Comparison of ENCODE assay signal across 24 mouse cellular contexts in genomic region chr5:78535308-78535707, GRCm38 (mm10).
"Had no signal": no experiment of that assay in that cellular context is flagged by ENCODE, and none has a peak within 500 bp of the region (broad histone marks: within the 10 kb centered on the region; RNA-seq: fewer than 3 reads in every experiment).

No protein-coding gene starts in this region.

- H3K4me2 ChIP-seq: heart, embryonic 12.5 days; hindbrain, embryonic 13.5 days; hindbrain, embryonic 15.5 days; limb, embryonic 13.5 days; limb, embryonic 15.5 days; liver, embryonic 11.5 days; liver, embryonic 13.5 days had no signal

- H3K4me3 ChIP-seq: gastrocnemius, adult 2 months; heart, embryonic 10.5 days; heart, embryonic 12.5 days; hindbrain, embryonic 13.5 days; hindbrain, embryonic 15.5 days; layer of hippocampus, adult 2 months; limb, embryonic 13.5 days; limb, embryonic 15.5 days; liver, embryonic 13.5 days had no signal

- ATAC-seq: hindbrain, postnatal 0 days; intestine, postnatal 0 days had no signal

- H3K27ac ChIP-seq: gastrocnemius, adult 2 months; heart, embryonic 10.5 days; hindbrain, embryonic 13.5 days; hindbrain, embryonic 15.5 days; hindbrain, postnatal 0 days; layer of hippocampus, adult 2 months; limb, embryonic 13.5 days; limb, embryonic 15.5 days; liver, embryonic 13.5 days had no signal

- DNase-seq: gastrocnemius, adult 2 months; gastrocnemius, postnatal 10 days; gastrocnemius, postnatal 25 days; heart, adult 18-20 months; heart, postnatal 10 days; heart, postnatal 4 days; kidney, adult 18-20 months; kidney, adult 8-10 months; kidney, postnatal 10 days; kidney, postnatal 25 days; kidney, postnatal 4 days; layer of hippocampus, postnatal 36 days; left cerebral cortex, postnatal 4 days; liver, embryonic 13.5 days had no signal

- H3K9me3 ChIP-seq: heart, embryonic 10.5 days; hindbrain, embryonic 13.5 days; hindbrain, embryonic 15.5 days; limb, embryonic 13.5 days; limb, embryonic 15.5 days; liver, embryonic 13.5 days had no signal

- H3K27me3 ChIP-seq: heart, embryonic 12.5 days; hindbrain, embryonic 13.5 days; hindbrain, embryonic 15.5 days; limb, embryonic 13.5 days; limb, embryonic 15.5 days; liver, embryonic 13.5 days had no signal

- H3K9ac ChIP-seq: heart, embryonic 12.5 days; hindbrain, embryonic 13.5 days; hindbrain, embryonic 15.5 days; limb, embryonic 13.5 days; limb, embryonic 15.5 days; liver, embryonic 13.5 days had no signal

- H3K36me3 ChIP-seq: heart, embryonic 10.5 days; heart, embryonic 12.5 days; hindbrain, embryonic 13.5 days; hindbrain, embryonic 15.5 days; limb, embryonic 13.5 days; limb, embryonic 15.5 days; liver, embryonic 13.5 days had no signal

- H3K4me1 ChIP-seq: heart, embryonic 10.5 days; heart, embryonic 12.5 days; hindbrain, embryonic 13.5 days; hindbrain, embryonic 15.5 days; limb, embryonic 13.5 days; limb, embryonic 15.5 days; liver, embryonic 13.5 days had no signal
